Mouse (Mus musculus) WW6 (cell line): ENCODE results near the gene Spsb1.

Experiments used
- DNase-seq: peaks from one replicate; pipeline ENCODE4 v3.0.0-alpha.2; 2013; ENCODE audit warnings: low read depth, low spot score

Gene Spsb1

DNA sequence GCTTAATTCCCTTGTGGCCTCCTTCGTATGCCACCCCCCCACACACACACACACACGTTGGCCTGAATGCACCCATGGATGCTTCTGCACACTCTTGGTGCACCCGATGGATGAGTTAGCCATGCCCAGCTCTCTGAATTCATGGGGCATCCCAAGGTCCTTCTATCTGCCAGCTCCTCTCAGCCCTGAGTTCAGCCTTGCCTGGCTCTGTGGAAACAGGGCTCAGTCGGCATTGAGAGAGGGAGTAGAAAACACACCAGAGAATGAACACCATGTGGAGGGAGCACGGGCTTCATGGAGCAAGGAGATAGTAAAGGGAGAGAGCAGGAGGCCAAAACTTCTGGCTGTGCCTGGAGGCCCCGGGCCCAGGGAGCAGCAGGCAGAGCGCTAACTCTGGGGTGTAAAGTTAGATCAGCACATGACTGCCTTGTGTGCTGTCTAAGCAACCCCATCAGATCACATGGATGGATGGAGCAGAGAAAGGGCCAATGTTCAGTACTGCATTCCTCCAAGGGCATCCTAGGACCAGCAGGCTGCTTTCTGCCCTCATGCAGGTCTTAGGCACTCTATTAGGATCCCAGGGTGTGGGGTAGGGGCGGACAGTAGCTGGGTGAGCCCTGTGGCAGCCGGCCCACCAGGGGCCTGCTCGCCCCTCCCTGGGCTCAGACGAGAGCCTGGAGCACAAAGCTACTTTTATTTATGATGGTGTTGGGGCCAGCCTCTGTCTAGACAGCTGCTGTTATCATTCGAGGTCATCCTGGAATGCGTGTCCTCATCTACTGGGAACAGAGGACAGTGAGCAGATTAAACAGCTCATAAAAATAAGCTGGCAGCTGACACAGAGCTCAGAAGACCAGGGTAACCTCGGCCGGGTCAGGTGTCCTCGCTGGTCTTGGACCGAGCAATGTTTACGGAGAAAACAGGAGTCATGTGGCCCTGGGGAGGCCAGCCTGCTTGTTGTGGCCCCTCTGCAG is 68.3 kb downstream of the Spsb1 start:
- DNase-seq = no peak

DNA sequence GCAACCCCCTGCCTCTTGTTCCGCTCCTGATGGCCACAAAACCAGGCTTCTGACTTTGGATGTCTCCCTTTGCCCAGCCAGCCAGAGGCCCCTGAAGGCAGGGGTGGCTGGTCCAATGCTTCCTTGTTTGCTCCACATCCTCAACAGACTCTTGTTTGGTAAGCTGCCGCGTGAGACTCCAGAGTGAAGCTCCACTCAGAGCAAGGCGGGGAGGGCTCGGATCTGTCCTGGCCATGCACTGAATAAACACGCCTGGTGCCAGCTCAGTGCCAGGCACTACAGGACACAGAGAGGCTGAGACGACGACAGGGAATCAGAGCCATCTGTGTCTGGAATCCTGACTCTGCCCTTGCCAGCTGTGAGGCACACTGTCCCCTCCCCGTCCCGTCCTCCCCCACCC is 70.9 kb downstream of the Spsb1 start:
- no peak for DNase-seq

GRCm38 (mm10) chr4:149882139-149882916 is 72.5 kb downstream of the Spsb1 start:
- DNase-seq = no peak

GRCm38 (mm10) chr4:149880908-149881307 is 73.9 kb downstream of the Spsb1 start:
- DNase-seq = no peak

DNA sequence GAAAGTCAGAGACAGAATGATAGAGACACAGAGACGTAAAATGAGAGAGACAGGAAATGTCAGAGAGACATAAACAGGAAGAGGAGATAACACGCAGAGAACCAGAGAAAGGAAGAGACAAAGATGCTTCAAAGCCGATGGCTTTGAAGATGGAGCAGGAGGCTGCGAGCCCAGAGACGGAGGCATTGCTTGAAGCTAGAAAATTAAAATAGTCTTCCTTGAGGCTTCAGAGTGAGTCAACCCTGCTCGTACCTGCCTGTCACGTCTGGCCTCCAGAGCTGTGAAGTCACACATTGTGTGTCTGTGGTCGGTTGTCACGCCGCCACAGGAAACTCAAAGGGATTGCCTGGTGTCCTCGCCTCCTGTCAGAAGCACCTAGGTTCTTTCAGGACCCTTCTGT is 74.9 kb downstream of the Spsb1 start:
- no peak for DNase-seq

DNA sequence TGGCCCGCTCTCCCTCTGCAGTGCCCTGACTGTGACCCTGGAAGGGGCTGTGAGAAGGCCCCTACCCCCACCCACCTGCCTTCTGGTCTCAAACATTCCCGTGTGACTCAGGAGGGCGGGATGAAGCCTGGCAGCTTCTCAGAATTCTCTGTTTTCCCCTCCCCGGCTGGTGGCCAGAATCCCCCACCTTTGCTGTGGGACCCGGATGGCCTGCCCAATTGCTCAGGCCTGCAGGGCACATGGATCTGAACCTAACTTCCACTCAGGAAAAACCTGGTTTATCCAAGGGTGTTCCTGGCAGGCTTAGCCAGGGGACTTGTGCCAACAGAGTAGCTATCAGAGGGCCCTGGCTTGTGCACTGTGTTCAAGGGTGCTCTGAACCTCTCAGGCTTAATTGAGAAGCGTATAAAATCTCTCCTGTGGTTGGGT is 76.8 kb downstream of the Spsb1 start:
- DNase-seq = no peak

- DNase-seq = no peak
Observed at GRCm38 (mm10) chr4:149877202-149877601, 77.6 kb downstream of the Spsb1 start.

- DNase-seq = no peak
Observed at GRCm38 (mm10) chr4:149876761-149877160, 78.1 kb downstream of the Spsb1 start.

DNA sequence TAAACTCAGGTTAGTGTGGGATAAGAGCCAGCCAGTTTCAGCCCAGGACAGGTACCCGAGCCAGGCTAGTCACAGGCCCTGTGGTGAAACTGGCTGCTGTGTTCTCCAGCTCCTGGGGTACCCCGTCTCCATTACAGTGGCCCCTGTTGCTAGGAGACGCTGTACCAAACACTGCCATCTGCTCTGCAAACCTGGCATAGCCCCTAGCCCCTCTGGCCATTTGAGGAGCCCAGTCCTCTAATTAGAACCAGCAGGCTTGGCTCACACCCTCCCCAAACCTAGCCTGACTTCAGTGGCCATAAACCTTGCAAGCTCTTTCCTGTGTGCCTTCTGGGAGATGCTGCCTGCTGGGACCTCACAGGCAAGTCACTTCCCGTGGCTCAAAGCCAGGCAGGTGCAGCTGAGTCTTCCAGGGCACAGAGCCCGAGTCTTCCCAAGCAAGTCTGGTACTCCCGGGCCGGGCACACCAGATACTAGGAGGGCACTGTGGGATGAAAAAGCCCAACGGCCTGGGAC is 78.8 kb downstream of the Spsb1 start:
- DNase-seq = no peak

DNA sequence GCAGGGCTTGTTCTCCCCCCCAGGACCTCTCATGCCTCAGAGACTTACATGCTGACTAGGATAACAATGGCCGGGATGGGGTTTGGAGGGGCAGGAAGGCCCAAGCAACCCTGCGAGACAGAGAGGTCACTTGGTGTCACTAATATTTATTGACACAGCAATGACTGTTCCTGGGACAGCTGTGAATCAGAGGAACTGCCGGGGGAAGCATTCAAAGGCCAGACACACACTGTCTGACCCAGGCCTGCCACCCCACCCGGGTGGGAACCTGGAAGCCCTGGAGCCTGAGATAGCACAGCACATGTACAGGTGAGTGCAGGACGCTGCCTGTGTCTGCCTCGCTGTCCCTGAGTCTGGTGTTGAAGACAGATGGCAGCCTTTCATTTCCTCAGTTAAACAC is 79.5 kb downstream of the Spsb1 start:
- no peak for DNase-seq

GRCm38 (mm10) chr4:149872236-149872635 is 82.6 kb downstream of the Spsb1 start:
- no peak for DNase-seq

DNA sequence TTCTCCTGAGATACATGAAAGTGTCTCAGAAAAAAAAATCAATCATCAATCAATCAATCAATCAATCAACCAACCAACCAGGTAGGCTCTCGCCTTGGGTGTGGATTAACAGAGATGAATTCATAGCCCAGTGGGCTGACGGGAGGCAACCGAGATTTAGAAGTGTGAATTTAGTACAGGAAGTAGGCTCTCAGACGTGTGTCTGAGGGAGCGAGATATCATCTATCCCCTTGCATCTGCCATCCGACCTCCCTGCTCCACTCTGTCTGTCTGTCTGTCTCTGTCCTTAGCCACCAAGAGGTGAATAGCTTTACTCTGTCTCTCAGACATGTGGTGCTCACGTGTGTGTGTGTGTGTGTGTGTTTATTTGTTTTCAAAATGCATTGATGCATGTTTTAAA is 83.3 kb downstream of the Spsb1 start:
- DNase-seq = no peak

DNA sequence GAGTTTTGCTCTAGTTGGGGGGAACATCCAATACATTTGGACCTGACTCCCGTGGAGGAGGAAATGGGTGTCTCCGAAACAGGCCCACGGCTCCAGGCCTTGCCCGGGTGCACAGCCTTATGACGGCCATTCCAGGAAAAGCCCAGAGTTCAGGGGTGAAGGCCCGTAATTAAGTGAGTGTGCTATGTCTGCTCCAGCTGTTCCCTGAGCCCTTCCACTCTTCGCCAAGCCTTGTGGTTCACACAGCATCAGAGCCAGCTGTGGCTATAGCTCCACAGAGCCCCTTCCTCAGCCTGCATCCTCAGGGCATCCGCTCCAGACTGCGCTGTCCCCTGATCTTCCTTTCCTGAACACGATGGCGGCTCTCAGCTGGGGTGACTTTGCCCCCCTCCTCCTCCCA is 83.8 kb downstream of the Spsb1 start:
- DNase-seq = no peak

DNA sequence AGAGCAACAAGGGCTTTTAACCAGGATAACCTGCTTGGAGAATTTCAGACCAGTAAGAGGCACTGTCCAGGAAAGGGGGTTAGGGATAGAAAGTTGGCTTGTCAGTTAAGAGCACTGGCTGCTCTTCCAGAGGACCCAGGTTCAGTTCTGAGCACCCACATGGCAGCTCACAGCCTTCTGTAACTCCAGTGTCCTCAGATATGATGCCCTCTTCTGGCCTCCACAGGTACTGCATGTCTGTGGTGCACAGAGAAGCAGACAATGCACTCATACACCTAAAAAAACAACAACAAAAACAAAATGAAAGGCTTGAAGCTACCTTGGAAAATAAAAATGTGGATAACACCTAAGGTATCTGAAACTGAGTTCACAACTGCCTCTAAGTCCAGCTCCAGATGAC is 84.4 kb downstream of the Spsb1 start:
- no peak for DNase-seq

GRCm38 (mm10) chr4:149868725-149869124 is 86.1 kb downstream of the Spsb1 start:
- no peak for DNase-seq

DNA sequence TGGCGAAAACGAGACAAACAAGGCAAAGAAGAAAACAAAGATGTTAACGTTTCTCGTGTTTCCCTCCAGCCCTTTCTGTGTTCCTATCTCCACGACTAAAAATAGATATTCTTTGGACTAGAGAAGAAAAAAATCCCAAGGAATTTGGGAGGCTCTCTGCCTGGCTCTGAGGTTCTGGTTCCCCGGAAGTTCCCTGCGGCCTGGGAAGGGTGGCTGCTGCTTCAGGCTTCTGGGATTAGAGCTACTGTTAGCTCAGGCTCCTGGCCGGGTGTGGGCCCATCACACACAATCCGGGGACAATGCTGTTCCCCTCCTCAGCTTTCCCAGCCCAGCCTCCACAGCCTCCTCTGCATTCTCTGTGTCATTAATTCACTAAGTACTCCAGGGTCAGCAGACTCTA is 86.8 kb downstream of the Spsb1 start:
- no peak for DNase-seq

DNA sequence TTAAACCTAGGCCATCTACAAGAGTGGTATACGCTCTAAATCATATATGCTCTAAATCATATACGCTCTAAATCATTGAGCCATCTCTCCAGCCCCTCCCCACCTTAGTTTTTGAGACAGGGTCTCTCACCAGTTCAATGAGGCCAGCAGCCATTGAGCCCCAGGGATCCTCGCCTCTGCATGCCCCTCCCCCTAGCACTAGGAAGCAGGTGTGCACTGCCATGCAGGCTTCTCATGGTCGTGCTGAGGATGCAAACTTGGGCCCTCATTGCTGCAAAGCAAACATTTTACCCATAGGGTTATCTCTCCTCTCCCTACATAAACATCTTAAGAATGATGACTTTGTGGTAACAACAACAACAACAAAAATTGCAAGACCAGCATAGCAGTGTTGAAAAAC is 87.5 kb downstream of the Spsb1 start:
- no peak for DNase-seq

GRCm38 (mm10) chr4:149864395-149864794 is 90.4 kb downstream of the Spsb1 start:
- no peak for DNase-seq

GRCm38 (mm10) chr4:149863522-149863921 is 91.3 kb downstream of the Spsb1 start:
- no peak for DNase-seq

- no peak for DNase-seq
Observed at GRCm38 (mm10) chr4:149860393-149860792, 94.5 kb downstream of the Spsb1 start.

DNA sequence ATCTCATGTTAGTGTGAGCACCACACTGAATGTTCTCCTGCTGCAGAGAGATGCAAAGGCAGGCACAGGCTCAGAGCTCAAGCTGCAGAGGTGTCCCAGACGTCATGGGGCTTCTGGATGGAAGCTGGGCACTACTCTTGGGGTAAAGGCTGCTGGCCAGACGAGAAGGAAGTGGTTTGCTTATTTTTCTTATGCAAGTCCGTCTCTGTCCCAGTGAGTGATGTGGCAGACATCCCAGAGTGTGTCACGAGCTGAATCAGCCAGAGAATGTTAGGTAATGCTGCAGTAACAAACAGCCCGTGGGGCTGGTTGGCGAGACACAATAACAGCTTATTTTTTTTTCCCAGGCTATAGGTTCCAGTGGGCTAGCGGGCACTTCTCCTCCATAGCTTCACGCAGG is 96.3 kb downstream of the Spsb1 start:
- no peak for DNase-seq

DNA sequence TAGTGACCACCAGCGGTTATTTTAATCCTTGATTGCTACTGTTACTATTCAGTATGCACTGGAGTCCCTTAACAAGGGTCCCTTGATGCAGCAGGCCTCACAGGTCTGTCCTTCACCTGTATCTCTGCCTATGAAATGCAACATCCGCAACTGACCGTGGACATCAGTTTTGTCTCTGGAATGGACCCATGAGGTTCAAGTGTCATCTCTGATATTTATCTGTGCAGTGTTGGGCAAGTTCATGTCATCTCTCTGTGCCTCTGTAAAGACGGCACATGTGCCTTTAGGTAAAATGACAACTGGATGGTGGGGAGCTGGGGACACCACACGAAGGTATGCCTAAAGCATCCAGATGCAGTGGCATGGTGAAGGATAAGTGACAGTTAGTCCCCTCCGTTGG is 96.7 kb downstream of the Spsb1 start:
- no peak for DNase-seq

GRCm38 (mm10) chr4:149857688-149858087 is 97.2 kb downstream of the Spsb1 start:
- DNase-seq = no peak
